Mouse (Mus musculus) spleen, adult 12 weeks (tissue): ENCODE results near the gene Scarf2.

Experiments used
- DNase-seq: peaks from one replicate; pipeline ENCODE4 v3.0.0; 2022; ENCODE audit warnings: low spot score

Scarf2 gene

DNA sequence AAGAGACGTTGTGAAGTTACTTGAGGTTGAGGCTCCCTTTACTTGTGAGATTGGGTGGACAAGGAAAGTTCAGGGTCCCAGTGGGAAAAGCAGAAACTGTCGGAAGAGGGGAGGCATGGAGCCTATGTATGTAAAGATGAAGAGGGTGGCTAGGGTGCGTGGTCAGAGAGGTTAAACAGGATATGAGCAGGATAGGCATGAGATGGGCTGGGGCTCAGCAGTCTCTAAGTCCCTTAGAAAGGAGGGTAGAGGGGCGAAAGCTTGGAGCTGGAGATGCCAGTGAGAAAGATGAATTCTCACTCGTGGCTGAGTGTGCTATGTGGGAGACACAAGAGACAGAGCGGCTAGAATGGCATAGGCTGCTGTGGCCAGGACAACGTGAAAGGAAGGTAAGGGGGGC lies 35.7 kb downstream of the Scarf2 start, which contains the start of gene B830017H08Rik:
B830017H08Rik (plus strand) TSS at position 301 of the 400 bp plus-strand sequence.
- DNase-seq = no peak

GRCm38 (mm10) chr16:17833321-17833680 lies 36.2 kb downstream of the Scarf2 start:
- DNase-seq = no peak

GRCm38 (mm10) chr16:17833681-17834399 lies 36.8 kb downstream of the Scarf2 start:
- DNase-seq = no peak

DNA sequence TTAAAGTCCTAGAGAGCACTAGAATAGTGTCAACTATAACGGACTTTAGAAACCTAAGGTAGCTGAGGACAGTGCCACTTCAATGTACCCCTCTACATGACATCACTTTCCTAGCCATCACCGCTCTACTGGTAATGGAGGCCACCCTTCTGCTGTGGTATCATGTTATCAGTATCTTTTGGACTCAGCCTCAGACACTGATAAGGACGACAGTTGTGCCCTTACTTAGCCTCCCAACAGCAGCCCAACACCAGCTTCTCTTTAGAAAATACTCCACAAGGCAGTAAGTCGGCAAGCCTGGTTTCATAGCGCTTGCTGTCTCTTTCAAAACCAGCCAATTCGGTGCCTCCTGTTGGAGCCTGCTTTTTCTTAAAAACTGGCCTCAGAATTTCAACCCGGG lies 37.5 kb downstream of the Scarf2 start:
- no peak for DNase-seq

- no peak for DNase-seq
These were observed 38.4 kb downstream of the Scarf2 start for GRCm38 (mm10) chr16:17835481-17835880.

- DNase-seq = no peak
These were observed 41.0 kb downstream of the Scarf2 start, which contains the start of gene Car15 for GRCm38 (mm10) chr16:17838051-17838450. Gene Car15 (minus strand): TSS chr16:17838364.

- no peak for DNase-seq
These were observed 42.9 kb downstream of the Scarf2 start for GRCm38 (mm10) chr16:17839976-17840375.

DNA sequence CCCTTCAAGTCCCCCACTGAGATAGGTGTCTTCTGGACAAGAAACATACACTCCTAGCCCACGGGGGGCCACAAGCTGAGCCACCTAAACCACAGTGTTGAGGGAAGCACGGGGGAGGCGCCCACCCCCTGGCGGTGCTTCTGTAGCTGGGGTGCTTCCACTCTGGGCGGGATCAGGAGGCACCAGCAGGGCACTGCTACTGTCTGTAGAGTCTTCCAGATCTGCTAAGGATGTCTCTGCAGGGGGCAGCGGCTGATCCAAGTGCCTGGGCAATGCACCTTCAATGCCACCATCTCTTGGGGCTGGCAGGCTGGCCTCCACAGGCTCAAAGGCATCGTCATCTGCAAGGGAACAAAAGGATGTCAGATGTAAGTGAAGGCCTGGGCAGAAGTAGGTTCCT lies 45.4 kb downstream of the Scarf2 start:
- DNase-seq = no peak

- DNase-seq = no peak
These were observed 46.8 kb downstream of the Scarf2 start for GRCm38 (mm10) chr16:17843701-17844365.

DNA sequence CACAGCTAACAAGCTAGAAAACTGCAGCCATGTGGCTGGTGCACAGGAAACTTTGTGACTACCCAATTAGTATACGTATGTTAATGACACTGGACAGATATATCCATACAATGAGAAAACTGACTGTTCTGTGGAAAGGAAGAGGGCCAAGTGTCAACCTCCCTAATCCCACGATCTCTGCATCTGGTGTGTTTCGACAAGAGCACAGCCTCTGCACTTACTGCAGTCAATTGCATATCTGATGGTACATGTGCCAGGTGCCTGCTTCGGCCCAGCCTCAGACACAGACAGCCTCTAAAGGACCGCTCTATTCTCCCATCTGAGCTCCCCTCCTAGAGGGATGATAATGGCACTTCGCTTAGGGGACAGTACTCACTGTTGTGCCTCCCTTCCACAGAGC lies 51.3 kb downstream of the Scarf2 start:
- no peak for DNase-seq

- DNase-seq = no peak
These were observed 51.8 kb downstream of the Scarf2 start for GRCm38 (mm10) chr16:17848928-17849327.

DNA sequence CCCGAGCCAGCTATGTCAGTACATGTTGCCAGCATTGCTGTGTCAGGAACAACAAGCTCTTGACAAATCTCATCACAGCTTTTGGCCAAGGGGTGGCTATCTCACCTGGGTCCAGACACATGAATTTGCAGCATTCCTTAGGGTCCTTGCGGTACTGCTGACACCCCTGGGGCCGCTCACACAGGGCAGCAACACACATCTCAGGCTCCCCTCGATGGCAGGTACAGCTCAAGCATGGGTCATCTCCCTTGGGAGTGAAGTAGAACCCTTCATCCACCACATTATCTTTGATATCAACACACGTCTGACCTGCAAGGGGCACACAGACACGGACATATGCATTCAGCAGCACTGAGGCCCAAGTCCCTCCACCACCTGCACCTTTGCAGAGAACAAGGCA lies 52.4 kb downstream of the Scarf2 start:
- no peak for DNase-seq

- DNase-seq = no peak
These were observed 54.2 kb downstream of the Scarf2 start for GRCm38 (mm10) chr16:17851331-17851730.

DNA sequence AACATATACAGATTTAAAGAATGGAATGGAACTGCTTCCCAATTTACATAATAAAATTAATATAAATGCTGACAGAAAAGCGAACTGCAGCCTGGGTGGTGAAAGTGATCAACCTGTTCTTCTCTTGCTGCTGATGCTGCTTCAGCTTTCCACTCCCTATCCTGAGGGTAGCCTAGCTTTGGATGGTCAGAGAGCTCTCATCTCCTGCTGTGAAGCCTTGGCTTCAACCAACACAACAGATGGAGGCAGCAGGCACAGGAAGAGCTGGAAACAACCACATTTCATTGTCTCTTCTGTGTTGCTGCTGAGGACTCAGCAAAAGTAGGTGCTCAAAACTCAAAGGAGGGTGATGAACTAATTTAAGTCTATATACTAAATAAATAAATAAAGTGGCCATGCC lies 54.8 kb downstream of the Scarf2 start:
- no peak for DNase-seq

DNA sequence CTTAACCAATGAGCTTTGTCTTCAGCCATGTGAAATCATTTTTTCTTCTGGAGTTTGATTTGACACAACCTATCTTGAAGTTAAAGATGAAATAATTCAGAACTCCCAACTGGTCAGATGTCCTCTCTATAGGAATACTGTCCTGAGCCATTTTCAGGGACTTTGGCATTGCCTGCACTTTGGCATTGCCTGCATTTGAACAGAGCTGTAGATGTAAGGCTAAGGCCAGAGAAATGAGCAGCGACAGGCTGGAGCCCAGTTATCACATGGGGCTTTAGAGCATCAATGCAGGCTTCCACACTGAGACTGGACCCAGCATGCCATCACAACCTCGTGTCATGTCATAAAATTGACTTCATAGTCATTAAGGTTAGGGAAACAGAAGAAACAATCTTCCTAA lies 56.2 kb downstream of the Scarf2 start:
- no peak for DNase-seq

DNA sequence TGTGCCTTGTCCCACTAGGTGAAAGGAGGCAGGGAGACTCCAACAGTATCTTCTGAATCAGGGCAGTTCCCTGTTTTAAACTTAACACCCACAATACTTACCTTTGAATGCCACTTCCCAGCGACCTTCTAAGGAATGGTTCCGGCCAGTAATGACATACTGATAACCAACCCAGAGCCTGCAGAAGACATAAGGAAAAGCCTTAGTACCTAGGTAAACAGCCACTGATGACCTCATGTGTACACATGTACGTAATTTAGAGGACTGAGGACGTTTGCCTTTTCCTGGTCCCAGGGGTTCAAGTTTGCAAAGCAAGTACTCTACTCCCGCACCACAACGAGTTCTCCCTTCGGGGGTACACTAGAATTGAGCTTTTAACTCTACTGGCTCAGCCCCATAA lies 60.1 kb downstream of the Scarf2 start:
- DNase-seq = no peak
